Mouse (Mus musculus): ENCODE data around the gene Pacsin2.
A peak's percentile ranks its signal among the peaks of the same experiment; 100 is the strongest.
"Not testable (repeated sequence)": the region's sequence is repeated elsewhere in the genome, so short reads cannot be mapped to it uniquely, and the experiment has no call there.

Gene Pacsin2

GRCm38 (mm10) chr15:83366933-83367552, 97.4 kb downstream of the Pacsin2 start:
- peak; percentile 93 for DNase-seq

- DNase-seq = no peak
These were observed 98.7 kb downstream of the Pacsin2 start for GRCm38 (mm10) chr15:83365697-83366096.

- no peak for DNase-seq
These were observed 100.2 kb downstream of the Pacsin2 start for GRCm38 (mm10) chr15:83364194-83364593.

- DNase-seq = not testable (repeated sequence)
These were observed 101.6 kb downstream of the Pacsin2 start for GRCm38 (mm10) chr15:83362813-83363212.

- DNase-seq = not testable (repeated sequence)
These were observed 103.5 kb downstream of the Pacsin2 start for GRCm38 (mm10) chr15:83360899-83361298.

GRCm38 (mm10) chr15:83360140-83360539, 104.3 kb downstream of the Pacsin2 start:
- DNase-seq = no peak

- no peak for DNase-seq
These were observed 105.9 kb downstream of the Pacsin2 start for GRCm38 (mm10) chr15:83358476-83358875.

- no peak for DNase-seq
These were observed 112.9 kb downstream of the Pacsin2 start for GRCm38 (mm10) chr15:83351546-83351945.

GRCm38 (mm10) chr15:83350859-83351258, 113.5 kb downstream of the Pacsin2 start:
- peak; percentile 53 for DNase-seq

GRCm38 (mm10) chr15:83349954-83350711, 114.3 kb downstream of the Pacsin2 start, which contains the start of gene Arfgap3:
Arfgap3 (minus strand) TSS chr15:83350247.
- peak; percentile 95 for DNase-seq

- DNase-seq = no peak
These were observed 115.0 kb downstream of the Pacsin2 start for GRCm38 (mm10) chr15:83349225-83349953.

GRCm38 (mm10) chr15:83348747-83349146, 115.7 kb downstream of the Pacsin2 start:
- no peak for DNase-seq

GRCm38 (mm10) chr15:83345898-83346529, 118.4 kb downstream of the Pacsin2 start:
- no peak for DNase-seq

- DNase-seq = no peak
These were observed 119.5 kb downstream of the Pacsin2 start for GRCm38 (mm10) chr15:83344956-83345355.

- DNase-seq = no peak
These were observed 120.2 kb downstream of the Pacsin2 start for GRCm38 (mm10) chr15:83344157-83344556.

- no peak for DNase-seq
These were observed 125.5 kb downstream of the Pacsin2 start for GRCm38 (mm10) chr15:83338908-83339307.

GRCm38 (mm10) chr15:83337903-83338870, 126.2 kb downstream of the Pacsin2 start:
- DNase-seq = peak; percentile 63

- DNase-seq = peak; percentile 27
These were observed 132.0 kb downstream of the Pacsin2 start for GRCm38 (mm10) chr15:83332373-83332772.

GRCm38 (mm10) chr15:83328952-83329351, 135.5 kb downstream of the Pacsin2 start:
- DNase-seq = no peak
